ENCODE assay signal across 19 mouse cellular contexts in the genomic region with DNA sequence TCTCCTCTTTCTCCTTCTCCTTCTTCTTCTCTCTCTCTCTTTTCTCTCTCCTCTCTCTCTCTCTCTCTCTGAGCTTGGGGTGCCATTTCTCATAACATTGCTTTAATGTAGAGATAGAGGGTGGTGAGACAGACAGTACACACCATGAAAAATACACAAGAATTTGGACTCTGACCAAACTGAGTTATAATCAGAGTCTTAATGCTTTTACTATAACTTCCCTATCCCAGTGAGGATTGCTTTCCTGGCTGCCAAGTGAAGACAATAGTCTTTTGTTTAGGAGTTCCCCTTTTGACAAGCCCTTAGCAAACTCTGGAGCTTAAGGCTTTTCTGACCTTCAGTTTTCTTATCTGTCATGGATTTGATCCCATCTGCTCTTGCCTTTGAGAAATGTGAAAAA. TPM values are rescaled to one million over a fixed set of nuclear protein-coding genes. Genes with fewer than 3 reads are reported as not detected.
A peak's percentile ranks its signal among the peaks of the same experiment; 100 is the strongest.
DNase-seq lines count a peak whose midpoint lies in the region; ATAC-seq and TF ChIP-seq lines count a peak whose summit lies in the region.
"Had no signal": no experiment of that assay in that cellular context is flagged by ENCODE, and none has a peak within 500 bp of the region (broad histone marks: within the 10 kb centered on the region; RNA-seq: fewer than 3 reads in every experiment).

No protein-coding gene starts in this region.

- H3K4me2 ChIP-seq in heart, embryonic 14.5 days (ENCODE audit: low read length): 0 out of 2 replicates have a peak overlapping the region, but pooled peaks have one; percentile 53
- H3K4me2 ChIP-seq in lung, postnatal 0 days (replicated peaks; ENCODE audit: low read depth, low read length): peak overlapping the region; percentile 39
- H3K4me2 ChIP-seq in limb, embryonic 11.5 days (ENCODE audit: low read depth, severe bottlenecking): peak overlapping the region; percentile 15; the same call in 1 of the 2 replicates
- H3K4me2 ChIP-seq in hindbrain, postnatal 0 days (ENCODE audit: low read depth, low read length): no peak overlapping the region
- no peak overlapping the region for H3K4me2 ChIP-seq in forebrain, embryonic 16.5 days (ENCODE audit: low read length)
- H3K4me2 ChIP-seq: forebrain, embryonic 13.5 days; liver, embryonic 11.5 days had no signal

- TF ChIP-seq POLR2A in lung, adult 2 months (IDR thresholded peaks at IDR 0.05; ENCODE audit: borderline replicate concordance, extremely low read depth, low read depth, low read length): no peak

- no peak for TF ChIP-seq EP300 in lung, postnatal 0 days (IDR thresholded peaks at IDR 0.05)

- peaks cover 2 to 3% of the 10 kb centered on the region in 2 experiments; a peak in 1 of 4 replicates for H3K4me1 ChIP-seq in heart, embryonic 14.5 days (ENCODE audit: control insufficient read depth in 2 of 2, insufficient read depth in 2 of 2, low read length in 2 of 2)
- peaks cover 8% of the 10 kb centered on the region for H3K4me1 ChIP-seq in heart, embryonic 10.5 days
- H3K4me1 ChIP-seq in lung, postnatal 0 days (ENCODE audit: insufficient read depth, low read depth, low read length): no peaks in the 10 kb centered on the region
- peaks cover 2% of the 10 kb centered on the region; the same call in 1 of the 2 replicates for H3K4me1 ChIP-seq in lung, adult 2 months (ENCODE audit: control insufficient read depth, insufficient read depth, low read length)
- peaks cover 7% of the 10 kb centered on the region for H3K4me1 ChIP-seq in limb, embryonic 11.5 days (ENCODE audit: control insufficient read depth, insufficient read depth, low read length)
- no peaks in the 10 kb centered on the region for H3K4me1 ChIP-seq in hindbrain, postnatal 0 days (ENCODE audit: insufficient read depth, low read length)
- no peaks in the 10 kb centered on the region for H3K4me1 ChIP-seq in forebrain, embryonic 16.5 days (replicated peaks; ENCODE audit: control insufficient read depth, insufficient read depth, low read length)

- H3K27ac ChIP-seq in heart, embryonic 14.5 days (replicated peaks in 1 of 2; ENCODE audit: control insufficient read depth in 1 of 2, insufficient read depth in 1 of 2, low read depth in 2 of 2, low read length in 2 of 2): no peak overlapping the region
- H3K27ac ChIP-seq in heart, embryonic 10.5 days: no peak overlapping the region
- H3K27ac ChIP-seq in lung, postnatal 0 days (ENCODE audit: low read length): peak overlapping the region; percentile 9; the same call in 1 of the 2 replicates
- no peak overlapping the region for H3K27ac ChIP-seq in limb, embryonic 11.5 days (replicated peaks; ENCODE audit: low read depth, low read length)
- H3K27ac ChIP-seq in hindbrain, postnatal 0 days: no peak overlapping the region
- H3K27ac ChIP-seq in forebrain, embryonic 16.5 days (ENCODE audit: low read length): no peak overlapping the region
- H3K27ac ChIP-seq: forebrain, embryonic 13.5 days had no signal

- no peak for TF ChIP-seq CTCF in lung, postnatal 0 days (IDR thresholded peaks at IDR 0.05)
- TF ChIP-seq CTCF in lung, adult 2 months (IDR thresholded peaks at IDR 0.05; ENCODE audit: insufficient read depth, low read length): no peak
- no peak for TF ChIP-seq CTCF in hindbrain, postnatal 0 days (IDR thresholded peaks at IDR 0.05; ENCODE audit: low read depth)

- no peaks in the 10 kb centered on the region for H3K36me3 ChIP-seq in heart, embryonic 14.5 days (ENCODE audit: control insufficient read depth, insufficient read depth, low read length)
- H3K36me3 ChIP-seq in heart, embryonic 10.5 days: no peaks in the 10 kb centered on the region
- H3K36me3 ChIP-seq in lung, postnatal 0 days (ENCODE audit: insufficient read depth, low read length): no peaks in the 10 kb centered on the region
- H3K36me3 ChIP-seq in limb, embryonic 11.5 days (ENCODE audit: control insufficient read depth, insufficient read depth, low read length): no peaks in the 10 kb centered on the region
- H3K36me3 ChIP-seq in hindbrain, postnatal 0 days (ENCODE audit: insufficient read depth, low read length): no peaks in the 10 kb centered on the region
- no peaks in the 10 kb centered on the region for H3K36me3 ChIP-seq in forebrain, embryonic 16.5 days (ENCODE audit: control insufficient read depth, insufficient read depth)
- H3K36me3 ChIP-seq: G1E had no signal

- no peak overlapping the region for H3K4me3 ChIP-seq in heart, embryonic 14.5 days (ENCODE audit: control insufficient read depth in 1 of 2, insufficient read depth in 1 of 2, low read depth in 1 of 2, low read length in 2 of 2)
- no peak overlapping the region for H3K4me3 ChIP-seq in heart, embryonic 10.5 days
- no peak overlapping the region for H3K4me3 ChIP-seq in lung, postnatal 0 days (ENCODE audit: low read depth, low read length)
- H3K4me3 ChIP-seq in lung, adult 2 months (replicated peaks; ENCODE audit: extremely low read depth, low read depth, low read length): no peak overlapping the region
- no peak overlapping the region for H3K4me3 ChIP-seq in limb, embryonic 11.5 days (ENCODE audit: low read depth, low read length)
- no peak overlapping the region for H3K4me3 ChIP-seq in hindbrain, postnatal 0 days (ENCODE audit: low read length)
- no peak overlapping the region for H3K4me3 ChIP-seq in forebrain, embryonic 16.5 days (replicated peaks; ENCODE audit: low read length)
- H3K4me3 ChIP-seq: forebrain, embryonic 13.5 days had no signal

- H3K9ac ChIP-seq in heart, embryonic 14.5 days (ENCODE audit: low read length): no peak overlapping the region
- no peak overlapping the region for H3K9ac ChIP-seq in lung, postnatal 0 days (replicated peaks; ENCODE audit: low read depth)
- H3K9ac ChIP-seq in limb, embryonic 11.5 days (ENCODE audit: low read length): no peak overlapping the region
- no peak overlapping the region for H3K9ac ChIP-seq in hindbrain, postnatal 0 days (replicated peaks; ENCODE audit: low read length)
- H3K9ac ChIP-seq in forebrain, embryonic 16.5 days (replicated peaks; ENCODE audit: low read depth, low read length): no peak overlapping the region
- H3K9ac ChIP-seq: forebrain, embryonic 13.5 days had no signal

- no peak for ATAC-seq in heart, embryonic 14.5 days (ENCODE audit: insufficient number of reproducible peaks, insufficient read depth, low FRiP score, low read depth)
- no peak for ATAC-seq in lung, postnatal 0 days
- ATAC-seq in limb, embryonic 11.5 days (ENCODE audit: insufficient number of reproducible peaks, low FRiP score, low TSS enrichment, low read depth): no peak
- no peak for ATAC-seq in hindbrain, postnatal 0 days
- ATAC-seq in forebrain, embryonic 16.5 days: no peak
- ATAC-seq: forebrain, embryonic 13.5 days had no signal

- DNase-seq in heart, embryonic 10.5 days (ENCODE audit: low spot score): no peak
- peak; percentile 33 for DNase-seq in lung, postnatal 0 days (ENCODE audit: low spot score)
- no peak for DNase-seq in lung, adult 2 months
- DNase-seq in limb, embryonic 11.5 days (ENCODE audit: low spot score): no peak
- no peak for DNase-seq in embryo, embryonic 9.5 days (ENCODE audit: extremely low spot score)
- DNase-seq in hindbrain, postnatal 0 days (ENCODE audit: low spot score): no peak
- DNase-seq: B cell, adult 2 months; cerebellum, adult 11-12 months; gastrocnemius, postnatal 10 days; kidney, adult 8-10 months; right cerebral cortex, postnatal 14 days; thymus, postnatal 36 days had no signal

- 0 out of 2 replicates have a peak, but pooled peaks cover 4% of the 10 kb centered on the region for H3K9me3 ChIP-seq in heart, embryonic 14.5 days (ENCODE audit: control insufficient read depth, low read length)
- no peaks in the 10 kb centered on the region for H3K9me3 ChIP-seq in heart, embryonic 10.5 days
- no peaks in the 10 kb centered on the region for H3K9me3 ChIP-seq in lung, postnatal 0 days (ENCODE audit: low read length)
- H3K9me3 ChIP-seq in limb, embryonic 11.5 days (ENCODE audit: control insufficient read depth, low read length): no peaks in the 10 kb centered on the region
- H3K9me3 ChIP-seq in hindbrain, postnatal 0 days (ENCODE audit: low read length): no peaks in the 10 kb centered on the region
- H3K9me3 ChIP-seq in forebrain, embryonic 16.5 days (ENCODE audit: control insufficient read depth, low read length): no peaks in the 10 kb centered on the region
- H3K9me3 ChIP-seq: forebrain, embryonic 13.5 days; G1E had no signal

- no peaks in the 10 kb centered on the region for H3K27me3 ChIP-seq in heart, embryonic 14.5 days (ENCODE audit: control insufficient read depth, insufficient read depth, low read length)
- H3K27me3 ChIP-seq in heart, embryonic 10.5 days (ENCODE audit: insufficient read depth, poor library complexity, severe bottlenecking): no peaks in the 10 kb centered on the region
- H3K27me3 ChIP-seq in lung, postnatal 0 days (replicated peaks; ENCODE audit: insufficient read depth, low read length): no peaks in the 10 kb centered on the region
- no peaks in the 10 kb centered on the region for H3K27me3 ChIP-seq in limb, embryonic 11.5 days (ENCODE audit: control insufficient read depth, insufficient read depth, low read length)
- no peaks in the 10 kb centered on the region for H3K27me3 ChIP-seq in hindbrain, postnatal 0 days (ENCODE audit: insufficient read depth, low read length)
- no peaks in the 10 kb centered on the region for H3K27me3 ChIP-seq in forebrain, embryonic 16.5 days (replicated peaks; ENCODE audit: control insufficient read depth, insufficient read depth, low read length)
- H3K27me3 ChIP-seq: forebrain, embryonic 13.5 days had no signal

RNA-seq across cellular contexts. Expression of a gene that starts 1.9 kb away (rescaled TPM):
- 16.7 and 17.9 TPM in 2 replicates for polyA plus RNA-seq in heart, embryonic 14.5 days (2014; fragmentation: Nextera tagmentation; extraction: Ambion mirVana)
- 3.0 and 9.9 TPM in 2 replicates for polyA plus RNA-seq in heart, embryonic 10.5 days (2016; fragmentation: Nextera tagmentation; extraction: Ambion mirVana)
- 33.5 and 35.7 TPM in 2 replicates for polyA plus RNA-seq in lung, postnatal 0 days (2015; fragmentation: Nextera tagmentation; extraction: Ambion mirVana)
- polyA plus RNA-seq in lung, adult 2 months (2012; rRNA removed): 3.7 and 4.6 TPM in 2 replicates
- 32.4 and 34.3 TPM in 2 replicates for polyA plus RNA-seq in limb, embryonic 11.5 days (2014; fragmentation: Nextera tagmentation; extraction: Ambion mirVana)
- 1.9 and 2.9 TPM in 2 replicates for total RNA-seq in hindbrain, postnatal 0 days (2014; rRNA removed)
- polyA plus RNA-seq in hindbrain, postnatal 0 days (2015; fragmentation: Nextera tagmentation; extraction: Ambion mirVana): 3.3 and 3.9 TPM in 2 replicates
- polyA plus RNA-seq in forebrain, embryonic 16.5 days (2015; fragmentation: Nextera tagmentation; extraction: Ambion mirVana): 3.3 and 5.0 TPM in 2 replicates
- total RNA-seq: megakaryocyte, adult 5-6 weeks; neutrophil, adult 5-6 weeks had no signal
- polyA plus RNA-seq: G1E had no signal

Comparison
In these comparisons a context has a peak if more than half of its experiments do, and no peak if none do; other contexts are left out.
1. H3K4me2 ChIP-seq: peak in heart, embryonic 14.5 days (single experiment), lung, postnatal 0 days (single experiment) and limb, embryonic 11.5 days (single experiment); none in hindbrain, postnatal 0 days (single experiment) and forebrain, embryonic 16.5 days (single experiment).